ENCODE assay signal across 22 mouse cellular contexts in genomic region chr15:25225431-25225830, GRCm38 (mm10).
DNase-seq lines count a peak whose midpoint lies in the region; ATAC-seq lines count a peak whose summit lies in the region.
"Had no signal": no experiment of that assay in that cellular context is flagged by ENCODE, and none has a peak within 500 bp of the region (broad histone marks: within the 10 kb centered on the region; RNA-seq: fewer than 3 reads in every experiment).

No protein-coding gene starts in this region.

- no peak for ATAC-seq in midbrain, embryonic 11.5 days (ENCODE audit: low FRiP score)
- 0 out of 2 replicates have a peak, but pooled peaks have one; percentile 25 for ATAC-seq in granulocyte monocyte progenitor cell, adult 5-6 weeks (replicated peaks; ENCODE audit: poor library complexity, severe bottlenecking)
- ATAC-seq in forebrain, embryonic 11.5 days (replicated peaks; ENCODE audit: low FRiP score): no peak
- ATAC-seq: forebrain, embryonic 13.5 days; forebrain, embryonic 15.5 days; forebrain, postnatal 0 days; Patski had no signal

- DNase-seq in midbrain, embryonic 11.5 days (ENCODE audit: low spot score, missing footprints): peak; percentile 26
- DNase-seq in midbrain, embryonic 10.5 days (ENCODE audit: low spot score): no peak
- DNase-seq in 416B (ENCODE audit: low read depth): peak; percentile 35
- DNase-seq in forebrain, embryonic 11.5 days (ENCODE audit: low spot score): no peak
- DNase-seq: adrenal gland, adult 2 months; adrenal gland, postnatal 10 days; adrenal gland, postnatal 25 days; cerebellum, adult 11 months; cerebellum, adult 18-20 months; cerebellum, adult 8-10 months; cerebellum, adult 9-11 months; cerebellum, postnatal 14 days; cerebellum, postnatal 36 days; forebrain, postnatal 0 days had no signal

- no peaks in the 10 kb centered on the region for H3K36me3 ChIP-seq in midbrain, embryonic 11.5 days (ENCODE audit: control insufficient read depth, insufficient read depth, low read length)
- H3K36me3 ChIP-seq in midbrain, embryonic 10.5 days: no peaks in the 10 kb centered on the region
- no peaks in the 10 kb centered on the region for H3K36me3 ChIP-seq in forebrain, embryonic 11.5 days (ENCODE audit: control insufficient read depth, insufficient read depth, low read length)
- H3K36me3 ChIP-seq: embryonic facial prominence, embryonic 13.5 days; embryonic facial prominence, embryonic 15.5 days; forebrain, embryonic 10.5 days; forebrain, embryonic 15.5 days had no signal

- H3K4me2 ChIP-seq in midbrain, embryonic 11.5 days: no peak overlapping the region
- no peak overlapping the region for H3K4me2 ChIP-seq in forebrain, embryonic 11.5 days (ENCODE audit: low read depth, low read length, severe bottlenecking)
- H3K4me2 ChIP-seq: embryonic facial prominence, embryonic 13.5 days; embryonic facial prominence, embryonic 15.5 days; forebrain, embryonic 13.5 days; forebrain, embryonic 15.5 days had no signal

- no peak overlapping the region for H3K4me3 ChIP-seq in midbrain, embryonic 11.5 days (ENCODE audit: low read depth, low read length)
- H3K4me3 ChIP-seq in midbrain, embryonic 10.5 days: no peak overlapping the region
- H3K4me3 ChIP-seq in forebrain, embryonic 11.5 days (ENCODE audit: low read depth, low read length): no peak overlapping the region
- H3K4me3 ChIP-seq: embryonic facial prominence, embryonic 13.5 days; embryonic facial prominence, embryonic 15.5 days; erythroblast, embryonic 14.5 days; forebrain, embryonic 10.5 days; forebrain, embryonic 13.5 days; forebrain, embryonic 15.5 days had no signal

- H3K9ac ChIP-seq in midbrain, embryonic 11.5 days (ENCODE audit: low read length): no peak overlapping the region
- H3K9ac ChIP-seq in forebrain, embryonic 11.5 days (ENCODE audit: low read length): no peak overlapping the region
- H3K9ac ChIP-seq: embryonic facial prominence, embryonic 13.5 days; embryonic facial prominence, embryonic 15.5 days; forebrain, embryonic 13.5 days; forebrain, embryonic 15.5 days; forebrain, postnatal 0 days had no signal

- H3K27ac ChIP-seq in midbrain, embryonic 11.5 days (ENCODE audit: low read depth, low read length): no peak overlapping the region
- H3K27ac ChIP-seq in midbrain, embryonic 10.5 days (replicated peaks): no peak overlapping the region
- no peak overlapping the region for H3K27ac ChIP-seq in forebrain, embryonic 11.5 days (ENCODE audit: low read depth, low read length)
- H3K27ac ChIP-seq: embryonic facial prominence, embryonic 13.5 days; embryonic facial prominence, embryonic 15.5 days; forebrain, embryonic 10.5 days; forebrain, embryonic 13.5 days; forebrain, embryonic 15.5 days had no signal

- no peaks in the 10 kb centered on the region for H3K4me1 ChIP-seq in midbrain, embryonic 11.5 days (ENCODE audit: control insufficient read depth, insufficient read depth, low read length)
- H3K4me1 ChIP-seq in midbrain, embryonic 10.5 days: peaks cover 9% of the 10 kb centered on the region
- H3K4me1 ChIP-seq in forebrain, embryonic 11.5 days (replicated peaks; ENCODE audit: control insufficient read depth, insufficient read depth, low read length): no peaks in the 10 kb centered on the region
- H3K4me1 ChIP-seq: embryonic facial prominence, embryonic 15.5 days had no signal

- 44% methylated on average over 3 of the region's 3 CpGs for WGBS in midbrain, embryonic 11.5 days
- 41% methylated on average over 3 of the region's 3 CpGs for WGBS in midbrain, embryonic 10.5 days
- 15% methylated on average over 3 of the region's 3 CpGs for WGBS in forebrain, embryonic 11.5 days

- H3K9me3 ChIP-seq in midbrain, embryonic 11.5 days (ENCODE audit: control insufficient read depth, low read length): no peaks in the 10 kb centered on the region
- H3K9me3 ChIP-seq in midbrain, embryonic 10.5 days (replicated peaks): no peaks in the 10 kb centered on the region
- no peaks in the 10 kb centered on the region for H3K9me3 ChIP-seq in forebrain, embryonic 11.5 days (ENCODE audit: control insufficient read depth, low read length)
- H3K9me3 ChIP-seq: embryonic facial prominence, embryonic 13.5 days; embryonic facial prominence, embryonic 15.5 days; forebrain, embryonic 10.5 days; forebrain, embryonic 13.5 days; forebrain, embryonic 15.5 days had no signal

- no peaks in the 10 kb centered on the region for H3K27me3 ChIP-seq in midbrain, embryonic 11.5 days (ENCODE audit: control insufficient read depth, insufficient read depth, low read length)
- H3K27me3 ChIP-seq in midbrain, embryonic 10.5 days (ENCODE audit: low read depth, poor library complexity, severe bottlenecking): no peaks in the 10 kb centered on the region
- H3K27me3 ChIP-seq in forebrain, embryonic 11.5 days (ENCODE audit: control insufficient read depth, insufficient read depth, low read length): no peaks in the 10 kb centered on the region
- H3K27me3 ChIP-seq: embryonic facial prominence, embryonic 13.5 days; embryonic facial prominence, embryonic 15.5 days; Patski had no signal

Comparison
In these comparisons a context has a peak if more than half of its experiments do, and no peak if none do; other contexts are left out.
1. DNase-seq: peak in midbrain, embryonic 11.5 days (single experiment) and 416B (single experiment); none in midbrain, embryonic 10.5 days (single experiment) and forebrain, embryonic 11.5 days (single experiment).